Mouse (Mus musculus) cerebellum, adult 11-12 months (tissue): Measurements from ENCODE around the gene Fbxo47.
A peak's percentile ranks its signal among the peaks of the same experiment; 100 is the strongest.

ENCODE experiments used
- DNase-seq: peaks from one replicate; pipeline ENCODE4 v3.0.0; 2022

The Fbxo47 gene

GRCm38 (mm10) chr11:97883918-97884600 lies at the start of gene Fbxo47:
TSS of gene Fbxo47 (minus strand) at chr11:97884154.
- DNase-seq, result peak; percentile 98

GRCm38 (mm10) chr11:97933553-97933952 lies 49.6 kb upstream of the Fbxo47 start:
- DNase-seq, result no peak

GRCm38 (mm10) chr11:97928905-97929304 lies 45.0 kb upstream of the Fbxo47 start:
- DNase-seq, result no peak

GRCm38 (mm10) chr11:97924217-97924616 lies 40.3 kb upstream of the Fbxo47 start:
- no peak for DNase-seq

GRCm38 (mm10) chr11:97923639-97924038 lies 39.7 kb upstream of the Fbxo47 start:
- no peak for DNase-seq

- no peak for DNase-seq
Measured at GRCm38 (mm10) chr11:97915974-97916503, 32.1 kb upstream of the Fbxo47 start.

GRCm38 (mm10) chr11:97915471-97915870 lies 31.5 kb upstream of the Fbxo47 start:
- DNase-seq, result no peak

GRCm38 (mm10) chr11:97913111-97913510 lies 29.2 kb upstream of the Fbxo47 start:
- DNase-seq, result no peak

GRCm38 (mm10) chr11:97908634-97909348 lies 24.8 kb upstream of the Fbxo47 start:
- no peak for DNase-seq

- no peak for DNase-seq
Measured at GRCm38 (mm10) chr11:97907935-97908334, 24.0 kb upstream of the Fbxo47 start.

- no peak for DNase-seq
Measured at GRCm38 (mm10) chr11:97906905-97907304, 23.0 kb upstream of the Fbxo47 start.

- DNase-seq, result no peak
Measured at GRCm38 (mm10) chr11:97905941-97906340, 22.0 kb upstream of the Fbxo47 start.

GRCm38 (mm10) chr11:97905540-97905939 lies 21.6 kb upstream of the Fbxo47 start:
- no peak for DNase-seq

- DNase-seq, result no peak
Measured at GRCm38 (mm10) chr11:97904801-97905200, 20.8 kb upstream of the Fbxo47 start.

- no peak for DNase-seq
Measured at GRCm38 (mm10) chr11:97901806-97902205, 17.9 kb upstream of the Fbxo47 start.

- DNase-seq, result peak; percentile 79
Measured at GRCm38 (mm10) chr11:97899822-97900221, 15.9 kb upstream of the Fbxo47 start.

GRCm38 (mm10) chr11:97897568-97898185 lies 13.7 kb upstream of the Fbxo47 start:
- no peak for DNase-seq

- no peak for DNase-seq
Measured at GRCm38 (mm10) chr11:97896655-97897054, 12.7 kb upstream of the Fbxo47 start.

- DNase-seq, result no peak
Measured at GRCm38 (mm10) chr11:97891821-97892220, 7.9 kb upstream of the Fbxo47 start.

- no peak for DNase-seq
Measured at GRCm38 (mm10) chr11:97885296-97885915, 1.5 kb upstream of the Fbxo47 start.

GRCm38 (mm10) chr11:97884601-97885185 lies 739 bp upstream of the Fbxo47 start:
- DNase-seq, result no peak

- peak; percentile 81 for DNase-seq
Measured at GRCm38 (mm10) chr11:97883542-97883917, 424 bp downstream of the Fbxo47 start.

- DNase-seq, result no peak
Measured at GRCm38 (mm10) chr11:97880362-97880761, 3.6 kb downstream of the Fbxo47 start.
